Mouse (Mus musculus): Measurements from ENCODE around the gene Majin. TPM values are rescaled to one million over a fixed set of nuclear protein-coding genes. Genes with fewer than 3 reads are reported as not detected.

The Majin gene
- total RNA-seq, 1 experiment from 2014 or later: not detected

GRCm38 (mm10) chr19:6243226-6243625 is 59.0 kb downstream of the Majin start:
- no peak for ATAC-seq (replicated peaks in 1 of 2; ENCODE audit: insufficient read depth in 1 of 2, low FRiP score in 2 of 2, low TSS enrichment in 1 of 2, low read depth in 1 of 2, poor library complexity in 2 of 2, severe bottlenecking in 2 of 2)

GRCm38 (mm10) chr19:6245806-6246205 is 61.6 kb downstream of the Majin start:
- no peak for ATAC-seq (replicated peaks in 1 of 2; ENCODE audit: insufficient read depth in 1 of 2, low FRiP score in 2 of 2, low TSS enrichment in 1 of 2, low read depth in 1 of 2, poor library complexity in 2 of 2, severe bottlenecking in 2 of 2)

GRCm38 (mm10) chr19:6247526-6248300 is 63.5 kb downstream of the Majin start:
- no peak for ATAC-seq (replicated peaks in 1 of 2; ENCODE audit: insufficient read depth in 1 of 2, low FRiP score in 2 of 2, low TSS enrichment in 1 of 2, low read depth in 1 of 2, poor library complexity in 2 of 2, severe bottlenecking in 2 of 2)

- no peak for ATAC-seq (replicated peaks in 1 of 2; ENCODE audit: insufficient read depth in 1 of 2, low FRiP score in 2 of 2, low TSS enrichment in 1 of 2, low read depth in 1 of 2, poor library complexity in 2 of 2, severe bottlenecking in 2 of 2)
Observed at GRCm38 (mm10) chr19:6253021-6253420, 68.8 kb downstream of the Majin start.

- no peak for ATAC-seq (replicated peaks in 1 of 2; ENCODE audit: insufficient read depth in 1 of 2, low FRiP score in 2 of 2, low TSS enrichment in 1 of 2, low read depth in 1 of 2, poor library complexity in 2 of 2, severe bottlenecking in 2 of 2)
Observed at GRCm38 (mm10) chr19:6260428-6260827, 76.2 kb downstream of the Majin start.

- no peak for ATAC-seq (replicated peaks in 1 of 2; ENCODE audit: insufficient read depth in 1 of 2, low FRiP score in 2 of 2, low TSS enrichment in 1 of 2, low read depth in 1 of 2, poor library complexity in 2 of 2, severe bottlenecking in 2 of 2)
Observed at GRCm38 (mm10) chr19:6260946-6261345, 76.8 kb downstream of the Majin start.

GRCm38 (mm10) chr19:6261379-6261778 is 77.2 kb downstream of the Majin start:
- no peak for ATAC-seq (replicated peaks in 1 of 2; ENCODE audit: insufficient read depth in 1 of 2, low FRiP score in 2 of 2, low TSS enrichment in 1 of 2, low read depth in 1 of 2, poor library complexity in 2 of 2, severe bottlenecking in 2 of 2)

GRCm38 (mm10) chr19:6262222-6262621 is 78.0 kb downstream of the Majin start:
- ATAC-seq (replicated peaks in 1 of 2; ENCODE audit: insufficient read depth in 1 of 2, low FRiP score in 2 of 2, low TSS enrichment in 1 of 2, low read depth in 1 of 2, poor library complexity in 2 of 2, severe bottlenecking in 2 of 2): peak; percentile 60 to 69

- ATAC-seq (replicated peaks in 1 of 2; ENCODE audit: insufficient read depth in 1 of 2, low FRiP score in 2 of 2, low TSS enrichment in 1 of 2, low read depth in 1 of 2, poor library complexity in 2 of 2, severe bottlenecking in 2 of 2): no peak
Observed at GRCm38 (mm10) chr19:6262839-6263433, 78.7 kb downstream of the Majin start.

- no peak for ATAC-seq (replicated peaks in 1 of 2; ENCODE audit: insufficient read depth in 1 of 2, low FRiP score in 2 of 2, low TSS enrichment in 1 of 2, low read depth in 1 of 2, poor library complexity in 2 of 2, severe bottlenecking in 2 of 2)
Observed at GRCm38 (mm10) chr19:6264200-6264599, 80.0 kb downstream of the Majin start.

- ATAC-seq (replicated peaks in 1 of 2; ENCODE audit: insufficient read depth in 1 of 2, low FRiP score in 2 of 2, low TSS enrichment in 1 of 2, low read depth in 1 of 2, poor library complexity in 2 of 2, severe bottlenecking in 2 of 2): no peak
Observed at GRCm38 (mm10) chr19:6264945-6265344, 80.8 kb downstream of the Majin start.

- no peak for ATAC-seq (replicated peaks in 1 of 2; ENCODE audit: insufficient read depth in 1 of 2, low FRiP score in 2 of 2, low TSS enrichment in 1 of 2, low read depth in 1 of 2, poor library complexity in 2 of 2, severe bottlenecking in 2 of 2)
Observed at GRCm38 (mm10) chr19:6265727-6266182, 81.6 kb downstream of the Majin start.

GRCm38 (mm10) chr19:6267306-6268169 is 83.3 kb downstream of the Majin start:
- no peak for ATAC-seq (replicated peaks in 1 of 2; ENCODE audit: insufficient read depth in 1 of 2, low FRiP score in 2 of 2, low TSS enrichment in 1 of 2, low read depth in 1 of 2, poor library complexity in 2 of 2, severe bottlenecking in 2 of 2)

- ATAC-seq (replicated peaks in 1 of 2; ENCODE audit: insufficient read depth in 1 of 2, low FRiP score in 2 of 2, low TSS enrichment in 1 of 2, low read depth in 1 of 2, poor library complexity in 2 of 2, severe bottlenecking in 2 of 2): peak; percentile 75 to 89
Observed at GRCm38 (mm10) chr19:6268170-6268528, 84.0 kb downstream of the Majin start.

GRCm38 (mm10) chr19:6268670-6269132 is 84.5 kb downstream of the Majin start:
- no peak; a peak in 1 of 4 replicates for ATAC-seq (replicated peaks in 1 of 2; ENCODE audit: insufficient read depth in 1 of 2, low FRiP score in 2 of 2, low TSS enrichment in 1 of 2, low read depth in 1 of 2, poor library complexity in 2 of 2, severe bottlenecking in 2 of 2)

GRCm38 (mm10) chr19:6269798-6270475 is 85.7 kb downstream of the Majin start:
- no peak for ATAC-seq (replicated peaks in 1 of 2; ENCODE audit: insufficient read depth in 1 of 2, low FRiP score in 2 of 2, low TSS enrichment in 1 of 2, low read depth in 1 of 2, poor library complexity in 2 of 2, severe bottlenecking in 2 of 2)

- ATAC-seq (replicated peaks in 1 of 2; ENCODE audit: insufficient read depth in 1 of 2, low FRiP score in 2 of 2, low TSS enrichment in 1 of 2, low read depth in 1 of 2, poor library complexity in 2 of 2, severe bottlenecking in 2 of 2): no peak
Observed at GRCm38 (mm10) chr19:6270661-6271060, 86.5 kb downstream of the Majin start.
